Mouse (Mus musculus): ENCODE results near the gene Slc12a3.

The Slc12a3 gene

DNA sequence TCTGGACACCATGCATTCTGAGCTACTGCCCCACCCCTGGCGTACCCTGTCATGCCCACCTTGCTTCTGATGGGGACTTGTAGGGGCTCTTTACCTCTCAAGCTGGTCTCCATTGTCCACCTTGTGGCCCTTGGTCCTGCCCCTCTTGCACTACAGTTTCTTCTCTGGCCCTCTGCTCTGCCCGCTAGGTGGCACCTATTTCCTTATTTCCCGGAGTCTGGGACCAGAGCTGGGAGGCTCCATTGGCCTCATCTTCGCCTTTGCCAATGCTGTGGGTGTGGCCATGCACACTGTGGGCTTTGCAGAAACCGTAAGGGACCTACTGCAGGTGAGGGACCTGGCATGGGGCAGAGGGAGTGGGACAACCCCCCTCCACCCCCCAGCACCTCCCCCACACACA lies 4.3 kb downstream of the Slc12a3 start:
- no peak for DNase-seq (ENCODE audit: low spot score)

DNA sequence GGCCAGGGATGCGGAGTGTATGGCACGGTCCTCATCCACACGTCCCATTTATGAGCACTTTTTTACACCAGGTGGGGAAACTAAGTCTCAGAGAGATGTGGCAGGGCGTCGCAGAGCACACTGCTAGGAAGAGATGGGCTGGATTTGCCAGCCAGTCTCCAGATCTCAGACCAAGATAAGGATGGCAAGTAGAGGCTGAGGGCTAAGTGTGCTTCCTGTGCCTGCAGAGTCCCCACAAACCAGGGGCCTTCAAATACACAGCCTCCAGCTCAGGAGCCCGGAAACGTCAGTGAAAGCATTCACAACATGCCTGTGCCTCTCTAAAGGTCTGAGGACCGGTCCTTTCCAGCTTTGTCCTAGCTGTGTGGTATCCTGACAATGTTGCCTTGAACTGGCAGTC lies 8.6 kb downstream of the Slc12a3 start:
- DNase-seq (ENCODE audit: low spot score): no peak

DNA sequence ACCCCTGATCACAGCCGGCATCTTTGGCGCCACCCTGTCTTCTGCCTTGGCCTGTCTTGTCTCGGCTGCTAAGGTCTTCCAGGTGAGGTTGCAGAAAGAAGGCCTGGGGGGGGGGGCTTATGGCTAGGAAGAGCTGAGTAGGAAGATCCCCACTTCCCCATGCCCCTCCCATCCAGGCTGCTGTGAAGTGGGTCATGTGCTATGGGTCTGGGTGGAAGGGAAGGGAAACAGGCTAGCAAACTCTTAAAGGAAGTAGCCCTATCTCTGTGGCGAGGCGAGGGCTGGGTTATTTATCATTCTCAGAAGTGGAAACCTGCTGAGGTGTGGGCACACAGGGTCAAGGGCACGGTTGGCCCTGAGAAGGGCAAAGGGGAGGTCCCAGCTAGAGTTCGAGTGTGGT lies 11.8 kb downstream of the Slc12a3 start:
- DNase-seq (ENCODE audit: low spot score): no peak

DNA sequence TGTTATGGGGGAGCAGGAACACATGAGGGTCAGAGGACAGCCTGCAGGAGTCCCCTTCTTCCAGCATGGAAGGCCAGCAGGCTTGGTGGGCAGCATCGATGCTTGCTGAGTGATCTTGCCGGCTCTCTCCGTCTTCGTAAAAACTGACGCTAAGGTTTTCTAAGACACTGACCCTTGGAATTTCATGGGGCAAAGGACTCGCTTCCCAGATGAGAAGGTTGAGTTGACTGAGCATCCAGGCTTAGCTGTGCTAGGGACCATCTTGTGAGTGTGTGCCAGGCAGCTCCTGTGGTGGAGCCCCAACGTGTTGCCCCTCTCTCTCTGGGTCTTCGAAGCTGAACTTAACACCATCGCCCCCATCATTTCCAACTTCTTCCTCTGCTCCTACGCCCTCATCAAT lies 13.7 kb downstream of the Slc12a3 start:
- no peak for DNase-seq (ENCODE audit: low spot score)

DNA sequence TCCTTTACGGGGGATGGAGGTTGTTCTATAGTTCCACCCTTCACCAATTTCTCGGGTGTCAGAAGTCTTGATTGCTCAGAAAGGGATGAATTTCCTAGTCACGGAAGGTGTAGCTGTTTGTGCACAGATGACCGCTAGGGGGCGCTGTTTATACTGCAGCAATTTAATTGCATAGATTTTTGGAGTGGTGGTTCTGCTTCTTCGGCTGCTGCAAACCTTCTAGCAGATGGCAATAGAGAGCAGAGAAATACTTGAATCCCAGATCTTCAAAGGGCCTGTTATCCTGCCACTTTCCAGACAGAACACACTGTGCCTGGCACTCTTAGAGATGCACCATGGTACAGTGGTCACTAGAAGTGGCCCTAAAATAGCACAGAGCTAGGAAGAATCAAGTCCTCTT lies 14.3 kb downstream of the Slc12a3 start:
- peak; percentile 65 for DNase-seq (ENCODE audit: low spot score)

DNA sequence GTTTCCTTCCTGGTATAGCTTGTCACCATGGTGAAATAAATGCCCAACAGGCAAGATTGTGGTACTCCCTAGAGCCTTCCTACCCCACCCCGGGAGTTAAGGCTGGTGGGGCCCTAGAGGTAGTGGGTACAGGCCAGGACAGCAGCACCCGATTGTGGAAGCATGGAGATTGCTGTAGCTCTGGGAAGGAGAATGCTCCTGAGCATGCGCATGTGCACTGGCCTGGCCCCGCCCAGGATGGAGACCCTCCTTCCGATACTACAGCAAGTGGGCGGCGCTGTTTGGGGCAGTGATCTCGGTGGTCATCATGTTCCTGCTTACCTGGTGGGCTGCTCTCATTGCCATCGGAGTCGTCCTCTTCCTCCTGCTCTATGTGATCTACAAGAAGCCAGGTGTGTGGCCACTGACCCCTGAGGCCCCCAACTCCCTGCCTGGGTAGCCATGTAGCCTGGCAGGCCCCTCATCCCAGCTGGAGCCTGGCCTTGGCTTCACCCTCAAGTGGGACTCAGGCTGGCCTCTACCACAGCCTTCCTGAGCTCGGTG lies 14.8 kb downstream of the Slc12a3 start:
- no peak for DNase-seq (ENCODE audit: low spot score)

DNA sequence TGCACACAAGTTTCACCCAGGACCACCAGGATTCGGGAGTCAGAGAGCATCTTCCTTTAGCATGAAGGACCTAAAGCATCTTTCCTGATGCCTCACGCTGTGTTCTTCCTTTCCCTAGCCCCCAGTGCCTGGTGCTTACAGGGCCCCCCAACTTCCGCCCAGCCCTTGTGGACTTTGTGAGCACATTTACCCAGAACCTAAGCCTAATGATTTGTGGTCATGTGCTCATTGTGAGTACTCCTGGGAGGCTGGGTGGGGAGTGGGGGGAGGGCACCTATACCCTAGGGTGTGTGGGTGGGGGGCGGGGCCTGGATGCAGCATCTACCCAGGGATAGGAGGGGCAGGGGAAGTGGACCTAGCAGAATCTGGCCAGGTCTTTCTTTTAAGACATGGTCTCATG lies 16.7 kb downstream of the Slc12a3 start:
- no peak for DNase-seq (ENCODE audit: low spot score)

DNA sequence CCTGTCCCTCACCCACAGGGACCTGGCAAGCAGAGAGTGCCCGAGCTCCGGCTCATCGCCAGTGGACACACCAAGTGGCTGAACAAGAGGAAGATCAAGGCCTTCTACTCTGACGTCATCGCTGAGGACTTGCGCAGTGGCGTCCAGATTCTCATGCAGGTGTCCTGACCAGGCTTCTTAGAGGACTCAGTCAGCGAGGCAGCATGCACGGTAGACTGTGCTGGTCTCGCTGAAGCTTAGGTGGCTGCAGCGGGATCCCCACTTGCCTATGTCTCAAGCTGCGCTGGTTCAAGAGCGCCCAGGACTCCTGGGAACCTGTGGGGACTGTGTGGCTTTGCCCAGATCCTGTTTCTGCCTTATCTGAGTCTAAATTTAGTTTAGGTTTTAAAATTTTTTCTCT lies 17.3 kb downstream of the Slc12a3 start:
- DNase-seq (ENCODE audit: low spot score): no peak

DNA sequence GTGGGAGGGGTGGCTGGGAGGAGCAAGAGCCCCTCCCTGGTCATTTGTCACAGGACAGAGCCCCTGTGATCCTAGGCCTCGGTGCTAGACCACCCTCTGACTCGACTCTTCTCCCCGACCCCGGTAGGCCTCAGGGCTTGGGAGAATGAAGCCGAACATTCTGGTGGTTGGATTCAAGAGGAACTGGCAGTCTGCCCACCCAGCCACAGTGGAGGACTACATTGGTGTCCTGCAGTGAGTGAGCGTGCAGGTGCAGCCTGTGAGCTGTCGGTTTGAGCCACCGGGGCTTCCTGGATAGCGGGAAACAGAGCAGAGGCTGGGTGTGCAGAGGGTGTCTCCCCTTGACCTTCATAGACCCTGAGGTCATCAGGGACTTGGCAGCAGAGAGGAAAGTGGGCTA lies 19.4 kb downstream of the Slc12a3 start:
- DNase-seq (ENCODE audit: low spot score): no peak

DNA sequence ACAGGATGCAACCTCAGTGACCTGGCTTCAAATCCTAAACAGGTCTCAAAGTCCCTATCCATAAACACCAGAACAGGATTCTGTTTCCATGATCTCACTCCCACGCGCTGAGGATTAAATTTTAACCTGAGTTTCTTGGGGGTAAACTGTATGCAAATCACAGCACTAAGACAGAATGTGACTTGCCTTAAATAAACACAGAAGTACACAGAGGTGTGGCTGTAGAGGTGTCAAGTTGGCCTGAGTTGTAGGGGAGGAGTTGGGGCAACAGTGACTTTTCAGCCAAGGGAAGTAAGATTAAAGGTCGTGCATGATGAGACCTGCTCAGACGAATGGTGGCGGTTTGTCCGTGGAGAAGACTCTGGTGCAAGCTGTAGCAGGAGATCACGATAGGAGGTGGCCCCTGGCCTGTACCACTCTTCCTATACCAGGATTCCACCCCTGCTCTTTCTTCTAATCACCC lies 25.1 kb downstream of the Slc12a3 start:
- DNase-seq (ENCODE audit: low spot score): no peak

DNA sequence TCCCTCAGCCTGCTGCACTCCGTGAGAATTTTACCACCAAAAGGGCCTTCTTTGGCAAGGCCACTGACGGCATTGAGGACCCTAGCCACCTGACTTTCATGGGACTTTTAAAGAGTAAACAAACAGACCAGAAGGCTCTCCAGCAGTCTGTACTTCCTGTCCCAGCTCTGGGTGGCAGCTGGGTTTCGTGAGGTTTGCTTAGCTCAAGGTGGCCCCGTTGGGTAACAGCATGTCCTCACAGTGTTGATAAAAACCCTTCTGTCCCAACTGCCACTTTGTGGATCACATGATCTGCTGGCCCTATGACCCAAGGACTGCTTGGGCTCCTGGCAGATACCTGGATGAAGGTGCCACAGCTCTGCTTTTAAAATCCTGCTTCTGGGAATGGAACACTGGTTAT lies 25.6 kb downstream of the Slc12a3 start:
- DNase-seq (ENCODE audit: low spot score): no peak

DNA sequence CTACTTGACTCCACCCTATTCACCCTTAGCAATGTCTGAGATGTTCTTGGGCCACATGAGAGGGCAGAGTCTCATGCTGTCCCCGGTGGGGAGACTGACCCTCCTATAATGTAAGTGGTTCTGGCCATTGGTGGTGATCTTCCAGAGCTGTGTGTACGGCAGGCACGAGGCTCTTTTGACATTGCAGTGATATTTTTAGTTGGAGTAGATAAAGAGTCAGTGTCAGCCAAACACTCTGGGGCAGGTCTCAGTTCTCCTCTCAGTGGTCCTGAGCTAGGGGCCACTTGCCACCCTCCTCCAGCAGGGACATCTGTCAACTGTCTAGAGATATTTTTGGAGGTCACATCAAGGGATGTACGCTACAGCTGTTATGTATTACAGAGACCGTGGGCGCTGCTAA lies 28.2 kb downstream of the Slc12a3 start:
- DNase-seq (ENCODE audit: low spot score): no peak

DNA sequence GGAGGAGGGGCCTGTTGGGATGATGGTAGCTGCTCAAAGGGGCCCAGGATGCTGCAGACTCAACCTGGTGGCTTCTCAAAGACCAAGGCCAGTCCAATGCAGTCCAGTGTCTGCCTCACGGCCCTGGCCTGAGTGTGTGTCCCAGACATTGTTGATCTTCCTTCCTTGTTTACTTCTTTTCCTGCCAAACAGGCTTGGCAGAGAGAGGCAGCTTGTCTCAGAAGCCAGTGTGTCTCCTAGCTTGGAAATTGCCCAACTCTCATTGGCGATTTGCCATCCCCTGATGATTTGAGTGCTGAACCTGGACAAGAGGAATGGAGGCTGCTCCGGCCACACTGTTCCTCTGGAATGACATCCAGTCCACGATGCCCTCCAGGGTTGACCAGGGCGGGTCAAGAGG lies 29.5 kb downstream of the Slc12a3 start:
- DNase-seq (ENCODE audit: low spot score): no peak

DNA sequence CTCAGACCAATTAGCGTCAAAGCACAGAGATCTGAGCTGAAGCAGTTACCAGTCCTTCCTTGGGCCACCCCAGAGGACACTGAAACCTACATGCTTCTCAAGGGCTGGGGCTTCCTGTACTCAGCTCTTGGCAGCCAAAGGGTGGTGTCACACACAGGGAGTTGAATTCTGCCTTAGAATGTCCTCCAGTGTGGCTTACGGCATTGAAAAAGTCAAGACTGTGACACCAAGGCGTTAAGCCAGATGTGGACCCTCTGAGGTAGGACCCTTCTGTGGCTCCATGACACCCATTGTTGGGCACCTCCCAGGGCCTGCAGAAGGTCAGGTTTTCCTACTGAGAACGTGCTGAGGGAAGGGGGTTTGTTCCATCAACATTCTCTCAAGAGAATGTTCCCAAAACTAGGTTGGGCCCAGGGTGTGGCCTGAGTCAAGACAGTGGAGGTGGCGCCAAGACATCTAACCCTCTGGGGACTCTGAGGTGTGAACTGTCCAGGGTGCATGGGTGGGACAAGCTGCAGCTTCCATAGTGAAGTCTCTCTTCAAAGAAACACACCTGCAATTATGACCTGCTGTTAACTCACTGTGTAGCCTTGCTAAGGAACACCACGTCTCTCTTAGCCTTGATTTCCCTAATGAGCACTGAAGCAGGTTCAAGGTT lies 32.9 kb downstream of the Slc12a3 start:
- no peak for DNase-seq (ENCODE audit: low spot score)

DNA sequence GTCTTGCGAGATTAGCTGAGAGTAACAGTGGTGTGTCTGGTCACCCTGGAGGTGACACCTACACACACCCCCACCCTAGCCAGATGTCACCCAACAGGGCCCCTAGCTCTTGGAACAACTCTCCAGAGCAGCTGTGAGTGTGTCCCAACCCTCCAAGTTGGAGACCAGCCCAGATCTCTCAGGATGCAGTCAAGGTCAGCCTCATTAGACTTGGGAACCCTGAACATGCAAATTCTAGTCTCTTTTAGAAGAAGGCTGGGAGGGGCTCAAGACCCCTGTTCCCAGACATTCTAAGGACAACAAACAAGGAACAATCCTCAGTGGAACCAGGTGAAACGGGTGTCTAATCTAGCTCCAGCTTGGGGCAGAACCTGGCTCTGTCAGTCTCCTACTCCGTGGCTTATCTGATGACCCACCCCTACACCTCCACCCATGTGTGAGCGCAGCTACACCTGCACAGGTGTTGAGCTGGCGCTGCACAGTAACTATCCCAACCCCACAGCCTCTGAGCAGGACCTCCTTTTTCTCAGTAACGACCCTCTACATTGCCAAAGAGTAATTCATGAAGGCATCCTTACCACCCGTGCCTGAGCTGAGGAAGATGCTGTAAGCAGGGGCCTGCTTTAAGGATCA lies 33.7 kb downstream of the Slc12a3 start:
- no peak for DNase-seq (ENCODE audit: low spot score)

DNA sequence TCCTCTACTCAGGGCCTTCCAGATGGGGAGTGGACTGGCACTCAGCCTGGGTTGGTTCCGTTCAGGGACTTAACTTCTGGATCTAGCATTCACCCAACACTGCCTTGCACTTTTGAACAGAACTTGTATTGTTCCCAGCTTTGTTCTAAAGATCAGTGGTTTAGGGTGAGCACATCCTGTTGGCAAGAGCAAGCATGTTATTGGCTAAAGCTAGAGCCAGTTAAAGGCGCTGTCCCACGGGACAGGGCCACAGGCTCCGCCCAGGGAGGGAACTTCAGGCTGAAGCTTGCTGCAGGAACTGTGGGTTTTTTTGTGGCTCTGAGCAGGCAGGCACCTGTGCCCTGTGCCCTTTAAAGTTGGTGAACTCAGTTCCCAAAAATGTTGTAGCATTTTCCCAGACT lies 34.3 kb downstream of the Slc12a3 start:
- peak; percentile 27 for DNase-seq (ENCODE audit: low spot score)

DNA sequence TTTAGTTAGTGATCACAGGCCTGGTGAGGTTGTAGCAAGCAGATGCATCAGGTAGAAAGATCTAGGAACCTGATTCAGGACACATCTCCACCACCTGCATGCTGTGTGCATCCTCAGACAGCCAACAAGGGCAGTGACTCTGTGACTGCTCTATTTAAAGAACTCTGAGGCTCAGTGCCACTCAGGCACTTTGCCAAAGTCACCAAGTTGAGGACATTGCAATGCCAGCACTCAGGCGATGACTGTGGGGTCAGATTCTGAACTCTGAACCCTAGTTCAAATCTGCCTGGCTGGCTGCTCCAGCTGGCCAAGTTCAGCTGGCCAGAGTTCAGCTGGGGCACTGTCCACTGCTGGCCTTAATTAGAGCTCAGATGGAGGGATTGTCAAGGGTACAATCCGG lies 34.9 kb downstream of the Slc12a3 start:
- DNase-seq (ENCODE audit: low spot score): no peak

DNA sequence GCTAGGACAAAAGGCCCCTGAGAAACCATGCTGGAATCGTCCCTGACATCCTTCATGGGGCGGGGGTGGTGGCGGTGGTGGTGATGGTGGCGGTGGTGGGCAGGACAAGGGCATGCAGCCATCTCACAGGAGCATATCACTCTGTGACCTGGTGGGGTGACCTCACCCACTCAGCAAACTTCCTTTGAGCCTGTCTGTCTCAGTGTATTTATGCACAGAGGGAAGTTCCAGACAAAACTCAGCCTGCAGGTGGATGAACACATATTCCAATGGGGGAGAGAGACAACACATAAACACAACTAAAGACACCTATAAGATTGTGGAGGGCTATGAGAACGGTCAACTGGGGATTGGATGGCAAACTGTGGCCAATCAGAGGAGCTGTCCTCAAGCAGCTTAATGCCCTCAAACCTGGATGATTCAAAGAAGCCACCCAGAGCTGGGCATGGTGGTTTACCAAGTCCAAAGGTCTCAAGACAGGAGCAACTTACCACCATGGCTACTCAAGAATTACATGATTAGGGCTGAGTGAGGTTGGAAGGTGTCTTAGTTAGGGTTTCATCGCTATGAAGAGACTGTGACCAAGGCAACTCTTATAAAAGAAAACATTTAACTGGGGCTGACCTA lies 35.8 kb downstream of the Slc12a3 start:
- no peak for DNase-seq (ENCODE audit: low spot score)

DNA sequence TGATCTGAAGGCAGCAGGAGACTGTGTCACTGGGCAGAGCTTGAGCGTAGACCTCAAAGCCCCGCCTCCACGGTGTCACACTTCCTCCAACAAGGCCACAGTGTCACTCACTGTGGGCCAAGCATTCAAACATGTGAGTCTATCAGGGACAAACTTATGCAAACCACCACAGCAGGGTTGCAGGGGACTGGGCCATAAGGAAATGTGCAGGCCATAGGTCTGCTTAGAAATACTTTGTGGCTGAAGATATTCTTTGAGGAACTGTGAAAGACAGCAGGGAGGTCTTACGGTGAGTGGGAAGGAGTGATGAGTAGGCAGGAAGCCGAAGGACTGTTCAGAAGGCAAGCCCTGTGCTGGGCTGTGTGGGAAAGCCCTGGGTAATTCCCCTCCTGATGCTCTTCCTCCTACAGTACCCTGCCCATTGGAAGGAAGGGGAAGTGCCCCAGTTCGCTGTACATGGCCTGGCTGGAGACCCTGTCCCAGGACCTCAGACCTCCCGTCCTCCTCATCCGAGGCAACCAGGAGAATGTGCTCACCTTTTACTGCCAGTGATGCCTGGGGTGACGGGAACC lies 36.5 kb downstream of the Slc12a3 start:
- no peak for DNase-seq (ENCODE audit: low spot score)

DNA sequence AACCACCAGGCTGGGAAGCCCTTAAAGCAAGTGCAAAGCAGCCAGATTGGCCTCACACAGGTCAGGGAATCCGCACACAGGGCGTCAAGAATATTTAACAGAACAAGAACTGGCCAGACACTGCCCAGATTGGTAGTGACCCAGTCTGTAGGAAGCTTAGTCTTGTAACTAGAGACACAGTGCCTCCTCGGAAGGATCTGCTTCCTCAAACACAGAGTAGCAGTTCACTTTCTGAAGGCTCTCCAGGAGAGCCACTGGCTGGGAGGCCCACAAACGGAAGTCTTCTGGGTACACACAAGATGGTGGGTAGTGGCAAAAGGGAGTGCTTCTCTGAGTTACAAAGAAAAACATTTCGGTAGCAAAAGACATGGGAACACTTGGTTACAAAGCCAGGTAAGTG lies 41.8 kb downstream of the Slc12a3 start:
- DNase-seq (ENCODE audit: low spot score): no peak

DNA sequence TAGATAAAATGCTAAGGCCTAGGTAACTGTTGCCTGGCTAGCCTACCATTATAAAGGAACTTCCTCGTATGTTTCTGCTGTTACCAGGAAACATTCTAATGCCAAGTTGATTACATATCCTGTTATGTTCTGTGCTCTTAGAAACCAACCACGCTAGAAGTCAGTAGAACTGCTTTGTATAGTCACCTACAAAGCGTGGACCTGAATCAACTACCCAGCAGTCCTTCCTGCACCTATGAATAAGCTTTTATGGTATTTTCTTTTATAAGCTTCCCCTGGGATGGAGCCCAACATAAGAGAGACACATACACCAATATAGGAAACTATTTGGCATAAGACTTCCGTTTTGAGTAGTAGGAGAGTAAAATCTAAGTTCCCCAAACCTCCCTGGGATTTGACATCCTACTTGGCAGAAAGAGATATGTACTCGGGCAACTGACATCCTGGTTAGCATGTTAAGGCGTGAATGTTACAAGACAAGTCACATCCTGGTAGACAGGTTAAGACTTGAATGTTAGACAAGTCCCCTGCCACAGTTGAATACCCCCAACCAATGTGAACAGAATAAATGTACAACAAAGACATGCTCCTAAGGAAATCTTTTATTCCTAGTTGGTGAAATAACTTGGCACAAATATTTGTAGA lies 44.1 kb downstream of the Slc12a3 start:
- no peak for DNase-seq (ENCODE audit: low spot score)

DNA sequence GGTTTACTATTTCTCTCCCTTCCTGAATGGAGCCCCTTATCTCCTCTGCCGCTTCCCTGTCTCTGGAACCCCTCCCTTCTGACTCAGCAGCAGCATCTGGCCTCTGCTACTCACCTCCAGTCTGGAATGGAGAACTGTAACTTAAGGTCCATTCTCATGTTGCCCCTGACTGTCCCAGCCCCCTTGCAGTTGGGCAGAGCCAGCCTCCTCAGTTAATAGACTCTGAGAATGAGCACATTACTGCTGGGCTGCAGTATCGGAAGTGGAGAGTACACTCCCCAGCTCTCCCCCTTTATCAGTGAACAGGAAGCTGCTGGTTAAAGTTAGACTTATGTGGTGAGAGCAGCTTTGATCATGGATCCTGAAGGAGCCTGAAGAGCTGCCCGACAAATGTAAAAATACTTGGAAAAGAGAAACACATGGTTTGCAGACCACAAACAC lies 46.6 kb downstream of the Slc12a3 start:
- no peak for DNase-seq (ENCODE audit: low spot score)

Measured in embryo, embryonic 10 days (tissue).